Mouse (Mus musculus) E14TG2a.4 (cell line): Measurements from ENCODE around the gene Inpp5a.

Source experiments
- H3K27me3 ChIP-seq: 2 replicates; pipeline ENCODE4 v1.6.1; 2014; ENCODE audit warnings: low read length, control low read depth; ENCODE audit not compliant: insufficient read depth
- H3K36me3 ChIP-seq: 2 replicates; pipeline ENCODE4 v1.6.1; 2014; ENCODE audit warnings: low read length, control low read depth; ENCODE audit not compliant: insufficient read depth
- H3K4me1 ChIP-seq: replicated peaks from 2 replicates; pipeline ENCODE4 v1.6.1; 2014; ENCODE audit warnings: low read depth, low read length, control low read depth
- H3K4me3 ChIP-seq: replicated peaks from 2 replicates; pipeline ENCODE4 v1.5.1; 2014; ENCODE audit warnings: mild to moderate bottlenecking, low read length
- H3K9me3 ChIP-seq: 2 replicates; pipeline ENCODE4 v1.6.1; 2014; ENCODE audit warnings: low read length, control low read depth
- CTCF ChIP-seq: conservative IDR thresholded peaks from 2 replicates; pipeline ENCODE4 v1.5.1; 2014; ENCODE audit warnings: low read length
- NANOG ChIP-seq: IDR thresholded peaks from 2 replicates; pipeline ENCODE4 v1.6.1; 2014; ENCODE audit warnings: borderline replicate concordance, low read length, mixed read lengths
- POU5F1 ChIP-seq: IDR thresholded peaks from 2 replicates; pipeline ENCODE4 v1.6.1; 2014; ENCODE audit warnings: low read length, borderline replicate concordance

Gene Inpp5a

DNA sequence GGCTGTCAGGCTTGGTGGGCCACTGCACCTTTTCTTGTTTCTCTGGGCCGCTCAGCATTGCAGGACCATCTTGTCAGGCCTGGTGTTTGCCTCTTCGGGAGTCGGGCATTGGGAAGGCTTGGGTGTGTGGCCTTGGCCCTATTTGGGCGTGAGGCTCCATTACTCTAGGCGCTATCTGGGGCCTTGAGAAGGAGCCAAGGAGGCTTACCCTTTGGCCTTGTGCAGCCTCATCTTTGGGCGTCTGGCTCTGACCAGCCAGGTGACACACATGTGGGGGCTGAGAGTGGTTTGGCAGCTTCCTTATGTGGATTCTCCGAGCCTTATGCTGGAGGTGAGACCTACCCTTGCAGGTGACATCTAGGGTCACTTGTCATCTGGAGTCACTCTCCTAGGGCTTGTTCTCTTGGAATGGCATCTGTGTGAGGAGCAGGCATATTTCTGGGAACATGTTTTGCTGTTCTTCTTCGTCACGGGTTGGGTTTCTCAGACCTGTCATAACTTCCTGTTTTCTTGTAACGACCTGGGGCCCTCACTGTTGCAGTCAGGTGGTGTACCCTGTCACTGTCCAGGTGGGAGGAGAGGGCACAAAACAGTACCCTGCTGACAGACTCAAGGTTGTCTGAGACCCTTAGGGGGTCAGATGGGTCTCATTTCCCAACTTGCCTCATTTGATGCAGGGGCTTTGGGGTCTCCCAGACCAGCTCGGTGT is 11.2 kb downstream of the Inpp5a start:
- Histone ChIP-seq H3K27me3 (no peaks in the 10 kb centered on the region), H3K36me3 (peaks cover 7% of the 10 kb centered on the region; the same call in 1 of the 2 replicates), H3K9me3 (no peaks in the 10 kb centered on the region), H3K4me3 (no peak overlapping the region), H3K4me1 (peaks cover 33% of the 10 kb centered on the region)
- no peak for TF ChIP-seq CTCF
- TF ChIP-seq POU5F1, result no peak
- TF ChIP-seq NANOG, result no peak

DNA sequence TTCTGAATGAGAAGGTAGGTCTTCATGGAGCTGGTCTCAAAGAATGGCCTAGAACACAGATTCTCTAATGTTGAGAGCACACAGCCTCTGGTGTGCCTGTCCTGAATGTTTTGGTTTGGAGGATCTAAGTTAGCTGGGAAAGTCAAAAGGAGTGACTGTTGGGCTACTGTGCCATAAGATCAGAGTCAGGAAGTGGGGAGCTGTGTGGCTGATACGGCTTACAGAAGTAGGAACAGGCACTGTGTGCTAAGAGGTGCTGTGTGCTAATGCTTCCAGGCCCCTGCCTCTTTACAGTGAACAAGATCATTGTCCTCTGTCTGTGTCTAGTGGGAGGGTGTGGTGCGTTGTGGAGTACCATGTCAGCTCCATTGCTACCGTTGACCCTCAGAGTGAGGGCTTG is 12.0 kb downstream of the Inpp5a start:
- no peak overlapping the region for H3K4me3 ChIP-seq
- TF ChIP-seq NANOG (no peak), CTCF (no peak), POU5F1 (no peak)
- peaks cover 37% of the 10 kb centered on the region for H3K4me1 ChIP-seq
- H3K27me3 ChIP-seq, result no peaks in the 10 kb centered on the region
- H3K36me3 ChIP-seq, result peaks cover 12% of the 10 kb centered on the region; the same call in 1 of the 2 replicates
- no peaks in the 10 kb centered on the region for H3K9me3 ChIP-seq

DNA sequence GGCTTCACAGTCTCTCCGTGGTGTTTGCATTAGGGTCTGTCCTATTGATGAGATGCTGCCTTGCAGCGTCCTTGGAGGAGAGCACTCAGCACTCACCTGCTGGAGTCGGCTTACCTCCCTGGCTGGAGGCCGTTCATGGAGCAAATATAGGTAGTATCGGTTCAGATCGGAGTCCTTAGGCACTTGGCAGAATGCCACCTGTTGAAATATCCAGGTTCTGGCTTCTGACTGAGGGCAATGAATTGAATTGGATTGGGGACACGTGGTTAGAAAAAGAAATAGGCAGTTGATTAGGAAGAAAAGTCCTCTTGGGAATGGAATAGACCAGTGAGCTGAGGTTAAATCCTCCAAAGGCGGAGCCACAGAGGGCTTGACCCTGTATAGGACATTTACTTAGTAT is 12.9 kb downstream of the Inpp5a start:
- Histone ChIP-seq H3K4me3 (no peak overlapping the region), H3K36me3 (peaks cover 12% of the 10 kb centered on the region; the same call in 1 of the 2 replicates), H3K27me3 (no peaks in the 10 kb centered on the region), H3K4me1 (peaks cover 37% of the 10 kb centered on the region), H3K9me3 (no peaks in the 10 kb centered on the region)
- TF ChIP-seq CTCF, result no peak
- TF ChIP-seq NANOG, result no peak
- TF ChIP-seq POU5F1, result no peak

DNA sequence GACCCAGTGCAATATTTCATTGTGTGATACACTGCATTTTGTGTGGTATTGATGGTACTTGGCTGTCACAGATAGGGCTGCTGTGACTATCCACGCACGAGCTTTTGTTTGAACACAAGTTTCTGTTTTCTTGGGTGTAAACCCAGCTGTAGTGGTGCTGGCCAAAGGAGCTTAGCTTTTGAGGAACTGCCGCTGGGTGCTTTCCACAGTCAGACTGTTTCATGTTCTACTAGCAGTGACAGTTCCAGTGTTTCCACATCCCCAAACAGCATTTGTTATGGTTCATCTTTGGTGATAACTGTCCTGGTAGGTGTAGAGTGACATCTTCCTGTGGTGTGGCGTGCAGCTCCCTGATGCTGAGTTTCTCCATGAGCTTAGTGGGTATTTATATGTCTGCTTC is 13.8 kb downstream of the Inpp5a start:
- Histone ChIP-seq H3K36me3 (peaks cover 12% of the 10 kb centered on the region; the same call in 1 of the 2 replicates), H3K4me3 (no peak overlapping the region), H3K4me1 (peaks cover 31% of the 10 kb centered on the region), H3K27me3 (no peaks in the 10 kb centered on the region), H3K9me3 (no peaks in the 10 kb centered on the region)
- TF ChIP-seq POU5F1 (no peak), CTCF (no peak), NANOG (no peak)

DNA sequence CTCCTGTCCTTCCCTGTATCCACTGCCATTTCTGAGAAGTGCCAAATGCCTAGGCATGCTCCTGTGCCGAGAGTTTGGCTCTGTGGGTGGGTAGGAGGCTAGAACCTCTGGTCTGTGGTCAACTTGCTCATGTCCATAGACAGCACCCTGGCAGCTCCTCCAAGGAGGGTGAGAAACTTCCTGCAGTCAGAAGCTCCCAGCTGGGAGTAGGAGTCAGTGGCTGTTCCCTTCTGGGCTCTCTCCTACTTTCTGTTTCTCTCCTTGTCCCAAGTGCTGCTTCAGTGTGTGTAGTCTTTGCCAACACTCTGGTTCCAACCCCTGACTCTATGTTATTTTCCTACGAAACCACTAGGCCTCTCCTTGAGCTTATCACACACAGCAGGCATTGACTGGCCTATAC is 17.7 kb downstream of the Inpp5a start:
- TF ChIP-seq CTCF, result no peak
- TF ChIP-seq POU5F1, result no peak
- no peak for TF ChIP-seq NANOG
- H3K9me3 ChIP-seq, result no peaks in the 10 kb centered on the region

DNA sequence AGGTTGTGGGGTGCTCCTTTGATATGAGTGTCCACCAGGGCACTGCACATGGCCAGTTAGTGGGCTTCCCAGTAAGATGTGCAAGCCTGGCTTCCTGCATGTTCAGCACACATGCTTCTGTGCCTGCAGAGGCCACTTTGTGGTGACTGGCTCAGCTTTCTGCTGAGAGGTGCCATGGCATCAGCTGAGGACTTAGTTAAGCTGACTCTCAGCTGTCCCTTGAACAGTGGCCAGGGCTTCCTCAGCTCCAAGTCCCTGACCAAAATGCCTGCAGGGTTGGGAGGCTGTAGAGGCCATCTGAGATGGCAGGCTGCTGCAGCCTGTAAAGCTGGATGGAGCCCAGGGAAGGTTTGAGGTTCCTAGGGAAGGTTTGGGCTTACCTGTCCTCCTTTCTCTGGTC is 19.1 kb downstream of the Inpp5a start:
- Histone ChIP-seq H3K36me3 (peaks cover 12% of the 10 kb centered on the region; the same call in 1 of the 2 replicates), H3K9me3 (no peaks in the 10 kb centered on the region), H3K27me3 (no peaks in the 10 kb centered on the region), H3K4me3 (no peak overlapping the region), H3K4me1 (peaks cover 18% of the 10 kb centered on the region)
- TF ChIP-seq NANOG (no peak), CTCF (no peak), POU5F1 (no peak)

More for the DNA sequence above, 17.7 kb downstream of the Inpp5a start:
- Histone ChIP-seq H3K4me3 (no peak overlapping the region), H3K36me3 (peaks cover 12% of the 10 kb centered on the region; the same call in 1 of the 2 replicates), H3K4me1 (peaks cover 18% of the 10 kb centered on the region), H3K27me3 (no peaks in the 10 kb centered on the region)

DNA sequence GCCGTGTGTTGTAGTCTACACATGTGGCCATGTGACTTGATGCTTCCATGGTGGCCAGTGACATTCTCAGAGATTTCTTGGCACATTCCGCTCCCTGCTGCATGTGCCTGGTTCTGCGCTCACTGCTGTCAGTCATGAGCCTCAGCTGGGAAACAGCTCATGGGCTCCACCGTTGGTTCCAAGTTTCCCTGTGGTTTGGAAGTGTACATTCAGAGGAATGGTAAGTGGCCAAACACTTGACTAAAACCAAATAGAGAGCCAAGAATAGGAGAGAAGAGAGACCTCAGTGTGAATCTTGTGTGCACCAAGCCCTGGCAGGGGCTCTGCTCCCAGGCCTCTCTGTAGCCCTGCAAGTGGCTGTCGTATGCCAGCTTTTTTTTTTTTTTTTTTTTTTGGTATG is 21.0 kb downstream of the Inpp5a start:
- Histone ChIP-seq H3K27me3 (no peaks in the 10 kb centered on the region), H3K4me1 (peaks cover 24% of the 10 kb centered on the region), H3K9me3 (no peaks in the 10 kb centered on the region), H3K4me3 (no peak overlapping the region), H3K36me3 (peaks cover 8% of the 10 kb centered on the region; the same call in 1 of the 2 replicates)
- TF ChIP-seq CTCF, result no peak
- no peak for TF ChIP-seq POU5F1
- TF ChIP-seq NANOG, result no peak

DNA sequence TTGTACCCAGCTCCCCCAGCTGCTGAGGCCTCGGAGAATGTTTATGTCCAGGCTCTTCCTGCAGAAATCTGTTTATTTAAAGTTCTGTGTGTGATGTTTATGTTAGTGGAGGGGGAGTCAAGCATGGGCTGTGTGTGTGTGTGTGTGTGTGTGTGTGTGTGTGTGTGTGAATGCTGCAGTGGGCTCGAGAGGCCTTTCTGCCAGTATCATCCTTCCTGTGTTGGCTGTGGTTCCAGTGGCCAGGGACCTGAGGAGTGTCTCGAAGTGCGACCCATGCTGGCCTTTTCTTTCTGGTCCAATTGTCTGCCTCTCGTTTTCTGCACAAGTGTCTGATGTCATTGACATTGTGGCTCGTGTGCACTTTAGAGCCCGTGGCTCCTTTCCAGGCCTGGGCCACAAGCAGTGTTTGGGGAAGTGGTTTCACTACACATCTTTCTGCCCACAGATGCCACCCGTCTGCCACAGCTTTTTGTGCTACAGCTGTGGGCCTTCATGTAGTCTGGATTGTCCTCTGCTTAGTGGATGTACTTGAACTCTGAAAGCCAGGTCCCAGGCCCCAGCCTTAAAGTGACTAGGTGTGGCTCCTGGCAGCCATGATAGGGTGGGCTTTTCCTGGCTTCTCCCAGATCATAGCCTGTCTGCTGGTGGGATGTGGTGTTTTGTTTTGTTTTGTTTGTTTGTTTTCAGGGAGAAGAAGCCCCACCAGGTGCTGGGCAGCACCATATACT is 23.5 kb downstream of the Inpp5a start:
- H3K9me3 ChIP-seq, result no peaks in the 10 kb centered on the region
- no peaks in the 10 kb centered on the region for H3K36me3 ChIP-seq
- H3K4me3 ChIP-seq, result no peak overlapping the region
- no peaks in the 10 kb centered on the region for H3K27me3 ChIP-seq
- H3K4me1 ChIP-seq, result peaks cover 20% of the 10 kb centered on the region
- TF ChIP-seq NANOG (no peak), CTCF (no peak), POU5F1 (no peak)

DNA sequence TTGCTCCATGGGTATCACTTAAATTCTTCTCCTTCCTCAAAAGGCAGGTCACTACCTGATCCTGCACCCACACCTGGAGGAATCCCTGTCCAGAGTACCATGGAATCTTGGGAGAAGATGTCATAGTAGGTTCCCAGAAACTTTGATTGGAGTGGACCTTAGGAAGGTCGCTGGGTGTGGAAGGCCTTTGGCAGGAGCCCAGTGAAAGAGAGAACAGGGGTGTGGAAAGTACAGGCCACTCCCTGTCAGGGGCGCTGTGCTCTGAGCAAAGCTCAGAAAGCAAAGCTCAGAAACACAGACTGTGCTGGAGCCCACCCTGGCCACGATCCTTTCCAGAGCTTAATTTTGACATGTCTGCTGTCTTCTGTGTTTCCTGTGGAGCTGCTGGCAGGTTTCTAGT is 24.5 kb downstream of the Inpp5a start:
- Histone ChIP-seq H3K4me3 (no peak overlapping the region), H3K9me3 (no peaks in the 10 kb centered on the region), H3K27me3 (no peaks in the 10 kb centered on the region), H3K36me3 (no peaks in the 10 kb centered on the region), H3K4me1 (peaks cover 20% of the 10 kb centered on the region)
- TF ChIP-seq CTCF (no peak), NANOG (no peak), POU5F1 (no peak)
